In genomic region chr6:82525107-82525867, GRCm38 (mm10) we compare ENCODE assay signal across 17 mouse cellular contexts.
DNase-seq lines count a peak whose midpoint lies in the region; TF ChIP-seq lines count a peak whose summit lies in the region.
"Had no signal": no experiment of that assay in that cellular context is flagged by ENCODE, and none has a peak within 500 bp of the region (broad histone marks: within the 10 kb centered on the region; RNA-seq: fewer than 3 reads in every experiment).

No protein-coding gene starts in this region.

- no peaks in the 10 kb centered on the region for H3K9me3 ChIP-seq in heart, embryonic 10.5 days
- H3K9me3 ChIP-seq: forebrain, embryonic 12.5 days; heart, embryonic 15.5 days; liver, embryonic 12.5 days; lung, embryonic 15.5 days had no signal

- no peaks in the 10 kb centered on the region for H3K4me1 ChIP-seq in heart, embryonic 10.5 days
- H3K4me1 ChIP-seq: forebrain, embryonic 12.5 days; heart, embryonic 15.5 days; liver, embryonic 12.5 days; lung, embryonic 15.5 days had no signal

- peak; percentile 6 for DNase-seq in heart, embryonic 10.5 days (ENCODE audit: low spot score)
- no peak for DNase-seq in heart, adult 8-10 months (ENCODE audit: low spot score)
- peak in 1 of 2 experiments; percentile 32 for DNase-seq in layer of hippocampus, adult 2 months (ENCODE audit: low spot score in 2 of 2)
- DNase-seq in layer of hippocampus, postnatal 25 days (ENCODE audit: extremely low spot score in 1 of 2, low spot score in 1 of 2) = no peak
- DNase-seq in brain, adult 2 months (ENCODE audit: low read depth, low spot score) = peak; percentile 67
- DNase-seq in forelimb bud, embryonic 11.5 days (ENCODE audit: low read depth, low spot score) = peak; percentile 10
- DNase-seq in spleen, postnatal 4 days (ENCODE audit: low spot score in 2 of 2) = no peak
- DNase-seq in liver = no peak
- DNase-seq: cerebellum, adult 18-20 months; retina, postnatal 1 day; thymus, postnatal 25 days had no signal

- H3K36me3 ChIP-seq in heart, embryonic 10.5 days = no peaks in the 10 kb centered on the region
- H3K36me3 ChIP-seq: forebrain, embryonic 12.5 days; heart, embryonic 15.5 days; liver, embryonic 12.5 days; lung, embryonic 15.5 days had no signal

- H3K4me3 ChIP-seq in heart, embryonic 10.5 days = no peak overlapping the region
- no peak overlapping the region for H3K4me3 ChIP-seq in layer of hippocampus, adult 2 months
- H3K4me3 ChIP-seq: forebrain, embryonic 12.5 days; heart, embryonic 15.5 days; left cerebral cortex, adult 2 months; liver, embryonic 12.5 days; lung, embryonic 15.5 days had no signal

- H3K27ac ChIP-seq in heart, embryonic 10.5 days = no peak overlapping the region
- H3K27ac ChIP-seq in layer of hippocampus, adult 2 months = 0 out of 2 replicates have a peak overlapping the region, but pooled peaks have one; percentile 3
- H3K27ac ChIP-seq: forebrain, embryonic 12.5 days; heart, embryonic 15.5 days; left cerebral cortex, adult 2 months; liver, embryonic 12.5 days; lung, embryonic 15.5 days; stomach, postnatal 0 days had no signal

- TF ChIP-seq CTCF in layer of hippocampus, adult 2 months (conservative IDR thresholded peaks at IDR 0.05) = no peak

- 51% methylated on average over 3 of the region's 3 CpGs for WGBS in heart, embryonic 10.5 days

- H3K27me3 ChIP-seq in heart, embryonic 10.5 days (ENCODE audit: insufficient read depth, poor library complexity, severe bottlenecking) = no peaks in the 10 kb centered on the region
- H3K27me3 ChIP-seq: forebrain, embryonic 12.5 days; heart, embryonic 15.5 days; liver, embryonic 12.5 days; lung, embryonic 15.5 days had no signal

Comparison
In these comparisons a context has a peak if more than half of its experiments do, and no peak if none do; other contexts are left out.
1. DNase-seq: peak in heart, embryonic 10.5 days (single experiment), brain, adult 2 months (single experiment) and forelimb bud, embryonic 11.5 days (single experiment); none in heart, adult 8-10 months (single experiment), layer of hippocampus, postnatal 25 days (0 of 2), spleen, postnatal 4 days (0 of 2) and liver (single experiment).